Mouse (Mus musculus): ENCODE results near the gene Nme7. TPM values are rescaled to one million over a fixed set of nuclear protein-coding genes. Genes with fewer than 3 reads are reported as not detected.

The Nme7 gene
- polyA plus RNA-seq, 1 experiment = 22.0 TPM

- TF ChIP-seq POLR2A (IDR thresholded peaks at IDR 0.05; ENCODE audit: extremely low read depth, insufficient read depth, low read length) = no peak
- no peak for TF ChIP-seq CTCF (IDR thresholded peaks at IDR 0.05; ENCODE audit: extremely low read depth, insufficient read depth, low read length)
- Histone ChIP-seq H3K4me1 (ENCODE audit: control insufficient read depth, insufficient read depth, low read length) (peaks cover 11% of the 10 kb centered on the region), H3K4me3 (ENCODE audit: insufficient read depth, low read length) (no peak overlapping the region), H3K27ac (ENCODE audit: insufficient read depth, low read length) (peak overlapping the region; percentile 80)
Measured at GRCm38 (mm10) chr1:164395131-164395780, 91.3 kb downstream of the Nme7 start.

DNA sequence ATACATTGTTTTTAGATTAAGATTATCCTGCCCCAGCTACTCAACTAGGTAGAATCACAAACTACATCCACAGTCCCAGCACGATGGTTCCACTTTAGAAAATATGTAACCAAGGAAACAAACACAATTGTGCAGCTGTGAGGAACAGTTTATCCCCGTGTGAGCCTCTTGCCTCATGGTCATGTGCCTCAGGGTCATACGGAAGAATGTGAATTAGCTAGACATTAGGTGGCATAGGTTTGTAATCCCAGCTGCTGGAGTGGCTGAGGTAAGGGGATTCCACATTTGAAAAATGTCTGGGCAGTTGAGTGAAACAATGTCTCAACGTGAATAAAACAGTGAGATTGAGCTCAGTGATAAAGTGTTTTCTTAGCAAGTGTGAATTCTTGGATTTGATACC lies 93.8 kb downstream of the Nme7 start:
- TF ChIP-seq CTCF (IDR thresholded peaks at IDR 0.05; ENCODE audit: extremely low read depth, insufficient read depth, low read length) = no peak
- TF ChIP-seq POLR2A (IDR thresholded peaks at IDR 0.05; ENCODE audit: extremely low read depth, insufficient read depth, low read length) = no peak
- H3K4me3 ChIP-seq (ENCODE audit: insufficient read depth, low read length) = no peak overlapping the region
- no peak overlapping the region for H3K27ac ChIP-seq (ENCODE audit: insufficient read depth, low read length)
- H3K4me1 ChIP-seq (ENCODE audit: control insufficient read depth, insufficient read depth, low read length) = peaks cover 9% of the 10 kb centered on the region

DNA sequence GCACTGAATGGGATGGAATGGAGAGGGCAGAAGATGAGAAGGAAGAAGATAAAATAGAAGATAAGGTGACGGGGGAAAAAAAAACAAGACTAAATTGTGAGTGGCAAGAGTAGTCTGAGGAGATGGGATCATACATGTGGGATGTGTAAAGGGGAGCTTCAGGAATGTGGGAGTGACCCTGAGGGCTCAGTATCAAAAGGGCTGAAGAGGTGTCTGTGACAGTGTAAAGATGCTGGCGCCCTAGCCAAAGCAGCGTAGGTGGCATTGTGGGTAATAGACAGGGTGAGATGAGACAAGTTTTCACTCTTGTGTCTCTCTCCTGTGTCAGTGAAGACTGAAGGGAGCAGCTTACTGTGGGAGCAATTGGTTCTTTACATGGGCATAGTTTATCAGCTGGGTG lies 95.7 kb downstream of the Nme7 start:
- no peak overlapping the region for H3K27ac ChIP-seq (ENCODE audit: insufficient read depth, low read length)
- H3K4me3 ChIP-seq (ENCODE audit: insufficient read depth, low read length) = no peak overlapping the region

GRCm38 (mm10) chr1:164405385-164405802 lies 101.5 kb downstream of the Nme7 start:
- TF ChIP-seq CTCF (IDR thresholded peaks at IDR 0.05; ENCODE audit: extremely low read depth, insufficient read depth, low read length) (no peak), POLR2A (IDR thresholded peaks at IDR 0.05; ENCODE audit: extremely low read depth, insufficient read depth, low read length) (no peak)
- Histone ChIP-seq H3K27ac (ENCODE audit: insufficient read depth, low read length) (no peak overlapping the region), H3K4me1 (ENCODE audit: control insufficient read depth, insufficient read depth, low read length) (no peaks in the 10 kb centered on the region; the same call in 1 of the 2 replicates), H3K4me3 (ENCODE audit: insufficient read depth, low read length) (no peak overlapping the region)

More for the DNA sequence above, 95.7 kb downstream of the Nme7 start:
- TF ChIP-seq CTCF (IDR thresholded peaks at IDR 0.05; ENCODE audit: extremely low read depth, insufficient read depth, low read length) (no peak), POLR2A (IDR thresholded peaks at IDR 0.05; ENCODE audit: extremely low read depth, insufficient read depth, low read length) (no peak)
- H3K4me1 ChIP-seq (ENCODE audit: control insufficient read depth, insufficient read depth, low read length) = peaks cover 9% of the 10 kb centered on the region

- no peaks in the 10 kb centered on the region; the same call in 1 of the 2 replicates for H3K4me1 ChIP-seq (ENCODE audit: control insufficient read depth, insufficient read depth, low read length)
- no peak for TF ChIP-seq POLR2A (IDR thresholded peaks at IDR 0.05; ENCODE audit: extremely low read depth, insufficient read depth, low read length)
- TF ChIP-seq CTCF (IDR thresholded peaks at IDR 0.05; ENCODE audit: extremely low read depth, insufficient read depth, low read length) = no peak
- no peak overlapping the region for H3K4me3 ChIP-seq (ENCODE audit: insufficient read depth, low read length)
- no peak overlapping the region for H3K27ac ChIP-seq (ENCODE audit: insufficient read depth, low read length)
Measured at GRCm38 (mm10) chr1:164406506-164406905, 102.6 kb downstream of the Nme7 start.

DNA sequence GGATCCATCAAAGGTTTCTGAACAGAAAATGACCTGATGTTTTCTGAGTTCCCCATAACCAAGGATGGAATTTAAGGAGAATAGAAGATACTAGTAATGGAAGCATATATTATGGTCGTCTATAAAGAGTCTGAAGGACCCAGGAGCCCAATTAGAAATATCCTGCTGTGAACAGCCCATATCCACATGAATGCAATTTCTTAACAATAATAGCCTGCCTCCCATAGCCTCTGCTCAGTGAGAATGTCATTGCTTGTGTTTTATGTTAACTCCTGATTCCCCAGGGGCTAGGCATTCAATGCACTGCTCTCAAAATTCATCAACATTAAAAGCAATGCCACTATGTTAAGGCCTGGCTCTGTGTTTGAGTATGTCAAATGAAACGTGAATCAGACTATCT lies 104.7 kb downstream of the Nme7 start:
- H3K27ac ChIP-seq (ENCODE audit: insufficient read depth, low read length) = no peak overlapping the region
- no peak overlapping the region for H3K4me3 ChIP-seq (ENCODE audit: insufficient read depth, low read length)
- no peaks in the 10 kb centered on the region; the same call in 1 of the 2 replicates for H3K4me1 ChIP-seq (ENCODE audit: control insufficient read depth, insufficient read depth, low read length)
- TF ChIP-seq CTCF (IDR thresholded peaks at IDR 0.05; ENCODE audit: extremely low read depth, insufficient read depth, low read length) (no peak), POLR2A (IDR thresholded peaks at IDR 0.05; ENCODE audit: extremely low read depth, insufficient read depth, low read length) (no peak)

GRCm38 (mm10) chr1:164411306-164411705 lies 107.4 kb downstream of the Nme7 start:
- no peak overlapping the region for H3K27ac ChIP-seq (ENCODE audit: insufficient read depth, low read length)
- TF ChIP-seq CTCF (IDR thresholded peaks at IDR 0.05; ENCODE audit: extremely low read depth, insufficient read depth, low read length) (no peak), POLR2A (IDR thresholded peaks at IDR 0.05; ENCODE audit: extremely low read depth, insufficient read depth, low read length) (no peak)
- no peaks in the 10 kb centered on the region; the same call in 1 of the 2 replicates for H3K4me1 ChIP-seq (ENCODE audit: control insufficient read depth, insufficient read depth, low read length)
- H3K4me3 ChIP-seq (ENCODE audit: insufficient read depth, low read length) = no peak overlapping the region

DNA sequence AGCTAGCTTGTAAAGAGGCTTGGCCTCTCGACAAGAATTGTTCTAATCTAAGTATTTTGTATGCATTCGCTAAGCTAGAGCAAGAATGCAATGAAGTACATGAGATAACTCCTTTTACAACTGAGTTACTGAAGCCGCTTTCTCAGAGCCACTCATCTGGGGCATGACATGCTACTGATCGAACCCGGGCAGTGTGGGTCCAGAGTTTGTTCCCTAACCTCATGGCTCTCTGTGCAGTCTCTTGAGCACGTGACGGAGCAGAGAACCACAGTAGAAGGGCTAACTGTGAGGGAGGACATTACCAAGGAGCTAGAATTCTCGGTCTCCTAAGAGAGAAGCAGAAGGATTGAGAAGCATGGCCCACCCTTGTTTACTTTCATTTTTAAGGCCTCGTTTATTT lies 109.0 kb downstream of the Nme7 start:
- no peak overlapping the region for H3K4me3 ChIP-seq (ENCODE audit: insufficient read depth, low read length)
- TF ChIP-seq CTCF (IDR thresholded peaks at IDR 0.05; ENCODE audit: extremely low read depth, insufficient read depth, low read length) = no peak
- TF ChIP-seq POLR2A (IDR thresholded peaks at IDR 0.05; ENCODE audit: extremely low read depth, insufficient read depth, low read length) = no peak
- H3K27ac ChIP-seq (ENCODE audit: insufficient read depth, low read length) = no peak overlapping the region
- H3K4me1 ChIP-seq (ENCODE audit: control insufficient read depth, insufficient read depth, low read length) = no peaks in the 10 kb centered on the region

- Histone ChIP-seq H3K4me1 (ENCODE audit: control insufficient read depth, insufficient read depth, low read length) (no peaks in the 10 kb centered on the region), H3K27ac (ENCODE audit: insufficient read depth, low read length) (no peak overlapping the region), H3K4me3 (ENCODE audit: insufficient read depth, low read length) (no peak overlapping the region)
- TF ChIP-seq POLR2A (IDR thresholded peaks at IDR 0.05; ENCODE audit: extremely low read depth, insufficient read depth, low read length) (no peak), CTCF (IDR thresholded peaks at IDR 0.05; ENCODE audit: extremely low read depth, insufficient read depth, low read length) (no peak)
Measured at GRCm38 (mm10) chr1:164413608-164414007, 109.7 kb downstream of the Nme7 start.

GRCm38 (mm10) chr1:164415347-164415751 lies 111.4 kb downstream of the Nme7 start:
- Histone ChIP-seq H3K27ac (ENCODE audit: insufficient read depth, low read length) (no peak overlapping the region), H3K4me3 (ENCODE audit: insufficient read depth, low read length) (no peak overlapping the region), H3K4me1 (ENCODE audit: control insufficient read depth, insufficient read depth, low read length) (no peaks in the 10 kb centered on the region)
- TF ChIP-seq POLR2A (IDR thresholded peaks at IDR 0.05; ENCODE audit: extremely low read depth, insufficient read depth, low read length) (no peak), CTCF (IDR thresholded peaks at IDR 0.05; ENCODE audit: extremely low read depth, insufficient read depth, low read length) (no peak)
